Mouse (Mus musculus) cerebellum, adult 2 months (tissue): ENCODE measurements around the gene Lrrfip2. TPM values are rescaled to one million over a fixed set of nuclear protein-coding genes. Genes with fewer than 3 reads are reported as not detected.
A peak's percentile ranks its signal among the peaks of the same experiment; 100 is the strongest.

Experiments used
- DNase-seq, 2 experiments: peaks; one replicate each; pipeline ENCODE4 v3.0.0; 2021
- H3K27ac ChIP-seq: fragments of 200-500 bp; 2 replicates; pipeline ENCODE4 v1.5.1; 2012; ENCODE audit warnings: low read length, control low read depth, inconsistent platforms; ENCODE audit not compliant: insufficient read depth
- H3K27me3 ChIP-seq: fragments of 200-500 bp; 2 replicates; pipeline ENCODE4 v1.6.1; 2012; ENCODE audit warnings: inconsistent platforms, mild to moderate bottlenecking, low read length, moderate library complexity; ENCODE audit not compliant: control insufficient read depth, insufficient read depth
- H3K4me1 ChIP-seq: fragments of 200-500 bp; 2 replicates; pipeline ENCODE4 v1.6.1; 2011; ENCODE audit warnings: low read length; ENCODE audit not compliant: control insufficient read depth, insufficient read depth
- H3K4me3 ChIP-seq: fragments of 200-500 bp; replicated peaks from 2 replicates; pipeline ENCODE3; 2011; ENCODE audit warnings: mild to moderate bottlenecking, low read depth, low read length, control low read depth; ENCODE audit not compliant: insufficient read depth
- CTCF ChIP-seq: fragments of 200-500 bp; IDR thresholded peaks from 2 replicates; pipeline ENCODE4 v1.5.1; 2011; ENCODE audit warnings: low read depth, mild to moderate bottlenecking, control low read depth, low read length, moderate library complexity, borderline replicate concordance; ENCODE audit not compliant: insufficient read depth
- POLR2A ChIP-seq: fragments of 200-500 bp; IDR thresholded peaks from 2 replicates; pipeline ENCODE4 v1.6.1; 2011; ENCODE audit warnings: low read length, control low read depth, borderline replicate concordance; ENCODE audit not compliant: insufficient read depth
- WGBS: fragments of 180-500 bp; shearing (Covaris S2); methylation state at CpG from one replicate; pipeline ENCODE4 v1.1.7; 2018; 5-methylcytosine and 5-hydroxymethylcytosine counted together
- polyA plus RNA-seq: library from polyadenylated mRNA; depleted of rRNA; stranded (reverse); fragments of >200 nt; gene quantifications from 2 replicates; pipeline ENCODE4 v1.2.3, GENCODE M21; 2012

The Lrrfip2 gene
- polyA plus RNA-seq, 1 experiment = 62.8 TPM

DNA sequence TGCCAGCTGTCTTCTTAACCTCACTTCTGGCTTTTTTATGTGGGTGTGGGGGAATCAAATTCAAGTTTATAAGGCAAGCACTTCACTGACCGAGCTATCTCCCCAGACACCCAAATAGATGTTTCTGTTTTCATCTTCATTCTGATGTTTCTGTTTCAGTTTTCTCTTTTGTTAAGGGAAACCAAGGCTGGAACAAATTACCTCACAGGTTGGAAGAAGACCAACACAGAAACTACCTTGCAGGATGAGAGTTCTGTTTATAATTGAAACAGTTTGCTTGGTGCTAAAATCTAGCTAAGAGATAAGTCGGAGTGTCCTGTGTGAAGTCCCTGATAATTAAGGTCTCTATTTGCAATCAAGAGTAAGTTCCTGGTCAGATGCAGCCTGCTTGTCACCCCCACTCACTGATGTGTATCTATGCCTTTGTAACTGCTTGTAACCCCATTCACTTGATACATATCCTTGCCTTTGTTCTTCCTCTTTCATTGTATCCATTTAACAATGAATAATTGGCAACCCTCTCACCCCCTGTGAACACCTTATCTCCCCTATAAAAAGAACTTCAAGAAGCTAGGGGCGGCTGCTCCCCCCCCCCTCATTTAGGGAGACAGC lies 30.3 kb upstream of the Lrrfip2 start:
- H3K27me3 ChIP-seq = no peaks in the 10 kb centered on the region
- no peak overlapping the region for H3K4me3 ChIP-seq
- no peak for TF ChIP-seq POLR2A
- TF ChIP-seq CTCF = no peak
- 44% methylated on average over 3 of the region's 3 CpGs for WGBS
- H3K4me1 ChIP-seq = no peaks in the 10 kb centered on the region
- H3K27ac ChIP-seq = no peak overlapping the region
- no peak for DNase-seq

DNA sequence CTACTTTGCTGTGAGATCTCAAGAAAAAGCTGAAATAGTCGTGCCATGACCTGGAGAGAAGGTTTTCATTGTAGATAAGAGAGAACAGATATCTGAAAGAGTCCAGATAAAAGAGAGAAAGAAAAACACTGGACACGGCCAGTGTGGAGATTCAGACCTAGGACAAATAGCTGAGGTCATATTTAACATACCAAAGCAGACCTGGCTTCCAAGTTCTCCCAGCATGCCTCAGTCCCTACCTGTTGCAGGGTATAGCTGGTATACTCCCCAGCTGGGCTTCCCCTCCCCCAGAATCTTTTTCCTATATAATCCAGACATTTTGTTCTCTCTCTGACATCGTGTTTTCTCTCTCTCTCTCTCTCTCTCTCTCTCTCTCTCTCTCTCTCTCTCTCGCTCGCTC lies 29.4 kb upstream of the Lrrfip2 start:
- H3K27me3 ChIP-seq = no peaks in the 10 kb centered on the region
- 15% methylated on average over 5 of the region's 5 CpGs for WGBS
- TF ChIP-seq POLR2A (no peak), CTCF (no peak)

DNA sequence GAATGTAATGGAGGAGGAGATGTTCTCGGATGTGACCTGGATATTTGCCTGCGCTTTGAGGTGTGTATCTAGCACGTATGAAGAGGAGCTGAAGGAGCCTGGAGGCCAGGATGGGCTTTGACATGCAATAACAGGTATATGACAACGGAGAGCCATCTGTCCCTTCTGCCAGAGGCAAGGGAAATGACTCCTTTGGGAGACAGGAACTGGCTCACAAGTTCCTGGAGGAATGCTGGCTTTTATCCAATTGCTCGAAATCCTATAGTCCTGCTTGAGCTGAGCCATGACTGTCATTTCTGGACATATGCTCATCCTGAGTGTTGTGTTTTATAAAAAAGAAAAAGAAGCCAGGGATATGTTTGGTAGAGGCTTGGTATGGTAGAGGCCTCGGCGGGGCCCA lies 28.5 kb upstream of the Lrrfip2 start:
- no peak overlapping the region for H3K4me3 ChIP-seq
- H3K4me1 ChIP-seq = no peaks in the 10 kb centered on the region
- no peaks in the 10 kb centered on the region for H3K27me3 ChIP-seq
- 25% methylated on average over 7 of the region's 7 CpGs for WGBS
- no peak for TF ChIP-seq CTCF
- no peak for TF ChIP-seq POLR2A
- H3K27ac ChIP-seq = no peak overlapping the region
- no peak for DNase-seq

More for the DNA sequence above, 29.4 kb upstream of the Lrrfip2 start:
- Histone ChIP-seq H3K4me1 (no peaks in the 10 kb centered on the region), H3K4me3 (no peak overlapping the region), H3K27ac (no peak overlapping the region)
- DNase-seq = no peak

DNA sequence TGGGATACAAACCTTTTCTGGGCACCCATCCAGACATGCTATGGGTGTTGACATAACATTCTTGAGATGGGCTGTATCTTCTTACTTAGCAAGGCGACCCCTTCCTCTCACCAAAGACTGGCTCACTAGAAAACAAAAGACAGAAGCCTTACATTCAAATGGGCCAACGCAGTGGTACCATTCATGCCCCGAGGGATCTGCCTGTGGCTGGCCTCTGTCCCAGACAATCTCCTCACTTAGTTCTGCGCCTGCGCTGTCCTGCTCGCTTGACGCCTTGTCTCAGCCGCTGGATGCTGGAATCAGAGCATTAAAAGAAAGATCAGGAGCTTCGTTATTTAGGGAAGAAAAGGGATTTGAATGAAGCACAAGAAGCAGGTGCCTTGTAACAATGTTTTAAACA lies 24.7 kb upstream of the Lrrfip2 start:
- H3K27ac ChIP-seq = no peak overlapping the region
- H3K27me3 ChIP-seq = no peaks in the 10 kb centered on the region
- WGBS = 22% methylated on average over 9 of the region's 9 CpGs
- no peak for TF ChIP-seq CTCF
- no peak for TF ChIP-seq POLR2A
- H3K4me1 ChIP-seq = no peaks in the 10 kb centered on the region
- no peak overlapping the region for H3K4me3 ChIP-seq
- peak; percentile 16 to 17 for DNase-seq

DNA sequence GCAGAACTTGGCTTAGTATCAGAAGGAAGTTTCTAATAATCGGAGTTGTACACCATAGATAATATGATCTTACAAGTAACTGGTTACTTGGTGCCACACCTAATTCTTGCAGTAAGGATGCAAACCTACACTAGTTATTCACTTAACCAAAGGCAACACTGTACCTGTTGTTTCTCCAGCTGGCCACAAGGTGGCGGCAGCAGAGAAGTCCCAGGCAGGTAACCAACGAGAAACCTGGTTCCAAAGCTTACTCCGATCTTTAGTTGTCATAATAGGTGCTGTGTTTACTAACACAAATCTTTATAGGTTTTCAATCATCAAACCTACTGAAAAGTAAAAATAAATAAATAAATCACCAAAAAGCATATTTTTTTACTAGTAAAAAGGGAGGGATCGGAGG lies 24.3 kb upstream of the Lrrfip2 start:
- Histone ChIP-seq H3K27ac (no peak overlapping the region), H3K4me1 (no peaks in the 10 kb centered on the region), H3K4me3 (no peak overlapping the region), H3K27me3 (no peaks in the 10 kb centered on the region)
- peak; percentile 63 to 68 for DNase-seq
- 29% methylated on average over 5 of the region's 5 CpGs for WGBS
- TF ChIP-seq CTCF (peak; percentile 87), POLR2A (no peak)

DNA sequence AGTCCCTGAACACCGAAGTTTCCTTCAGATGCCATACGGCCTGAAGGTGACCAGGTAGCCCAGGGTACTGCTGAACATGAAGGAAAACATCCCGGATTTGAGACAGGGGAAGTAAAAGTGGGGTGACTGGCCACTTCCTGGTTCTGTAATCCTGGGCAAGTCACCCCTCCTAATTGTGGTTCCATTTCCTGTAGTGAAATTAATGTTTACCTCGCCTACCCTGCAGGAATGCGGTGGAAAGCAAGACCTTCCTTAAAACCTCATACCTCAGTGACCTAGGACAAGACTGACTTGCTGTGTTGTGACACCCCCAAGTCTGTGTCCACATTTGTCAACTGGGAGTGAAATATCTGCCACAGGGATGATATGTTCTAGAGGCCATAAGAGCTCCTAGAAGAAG lies 22.8 kb upstream of the Lrrfip2 start:
- H3K27ac ChIP-seq = no peak overlapping the region
- H3K4me3 ChIP-seq = no peak overlapping the region
- no peaks in the 10 kb centered on the region for H3K4me1 ChIP-seq
- WGBS = 90% methylated on average over 5 of the region's 5 CpGs
- TF ChIP-seq POLR2A = no peak
- TF ChIP-seq CTCF = no peak
- no peaks in the 10 kb centered on the region for H3K27me3 ChIP-seq
- no peak for DNase-seq

DNA sequence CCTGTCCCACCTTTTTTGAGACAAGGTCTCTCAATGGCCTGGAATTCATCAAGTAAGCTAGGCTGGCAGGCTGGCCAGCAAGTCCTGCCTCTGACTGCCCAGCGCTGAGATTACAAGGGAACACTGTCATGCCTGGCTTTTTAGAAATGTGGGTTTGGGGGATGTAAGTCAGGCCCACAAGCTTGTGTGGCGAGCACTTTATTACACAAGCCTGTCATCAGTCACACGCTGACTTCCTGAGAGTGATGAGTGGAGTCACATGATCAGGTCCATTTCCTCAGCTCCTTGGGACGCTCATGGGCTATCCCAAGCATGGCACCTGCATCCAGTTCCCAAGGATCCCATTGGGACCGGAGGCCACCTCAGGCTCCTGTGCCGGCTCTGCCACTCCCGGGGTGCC lies 21.7 kb upstream of the Lrrfip2 start:
- 87% methylated on average over 7 of the region's 7 CpGs for WGBS
- Histone ChIP-seq H3K4me3 (no peak overlapping the region), H3K4me1 (no peaks in the 10 kb centered on the region), H3K27ac (no peak overlapping the region), H3K27me3 (no peaks in the 10 kb centered on the region)
- TF ChIP-seq POLR2A (no peak), CTCF (no peak)
- DNase-seq = no peak

DNA sequence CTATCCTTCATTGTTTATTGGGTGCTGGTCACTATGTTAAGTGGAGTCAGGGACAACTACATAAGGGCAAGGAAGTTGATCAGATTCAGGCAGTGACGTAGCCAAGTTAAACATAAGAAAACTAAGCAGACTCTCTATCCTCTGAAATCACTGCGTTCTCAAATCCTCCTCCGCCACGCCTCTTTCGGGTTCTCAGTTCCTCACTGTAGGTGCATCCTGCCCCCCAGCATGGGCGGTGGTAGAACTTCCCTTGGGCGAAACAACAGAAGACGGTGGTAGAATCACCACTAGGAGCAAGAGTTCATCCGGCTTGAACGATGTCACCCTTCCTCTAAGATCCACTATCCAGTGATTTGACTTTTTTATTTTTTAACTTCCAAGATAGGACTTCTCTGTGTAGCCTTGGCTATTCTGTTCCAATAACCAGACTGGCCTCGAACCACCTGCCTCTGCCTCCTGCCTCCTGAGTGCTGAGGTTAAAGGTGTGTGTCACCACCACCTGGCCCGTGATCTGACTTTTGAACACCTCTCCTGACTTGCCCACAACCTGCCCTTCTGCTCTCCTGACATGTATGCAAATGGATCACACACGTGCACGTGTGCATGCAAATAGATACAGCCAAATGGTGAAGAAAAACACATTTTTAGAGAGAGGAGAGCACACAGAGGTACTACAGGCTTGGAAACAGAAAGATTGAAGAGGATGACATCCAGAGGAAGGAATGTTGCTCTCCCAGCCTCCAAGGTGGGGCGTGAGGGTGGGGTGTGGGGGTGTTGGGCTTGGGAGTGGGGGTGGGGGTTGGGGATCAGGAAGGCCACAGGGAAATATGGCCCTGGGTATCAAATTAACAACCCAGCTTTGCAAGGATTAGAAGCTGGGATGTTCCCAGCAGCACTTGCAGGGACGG lies 20.7 kb upstream of the Lrrfip2 start:
- WGBS = 91% methylated on average over 16 of the region's 16 CpGs
- Histone ChIP-seq H3K27ac (no peak overlapping the region), H3K4me1 (no peaks in the 10 kb centered on the region), H3K4me3 (no peak overlapping the region), H3K27me3 (no peaks in the 10 kb centered on the region)
- DNase-seq = no peak
- TF ChIP-seq CTCF = no peak
- TF ChIP-seq POLR2A = no peak
